Mouse (Mus musculus) cerebellum, adult 2 months (tissue): ENCODE results near the gene Cmah.

Source experiments
- CTCF ChIP-seq: fragments of 200-500 bp; IDR thresholded peaks from 2 replicates; pipeline ENCODE4 v1.5.1; 2011; ENCODE audit warnings: low read depth, mild to moderate bottlenecking, control low read depth, low read length, moderate library complexity, borderline replicate concordance; ENCODE audit not compliant: insufficient read depth
- POLR2A ChIP-seq: fragments of 200-500 bp; IDR thresholded peaks from 2 replicates; pipeline ENCODE4 v1.6.1; 2011; ENCODE audit warnings: low read length, control low read depth, borderline replicate concordance; ENCODE audit not compliant: insufficient read depth

DNA sequence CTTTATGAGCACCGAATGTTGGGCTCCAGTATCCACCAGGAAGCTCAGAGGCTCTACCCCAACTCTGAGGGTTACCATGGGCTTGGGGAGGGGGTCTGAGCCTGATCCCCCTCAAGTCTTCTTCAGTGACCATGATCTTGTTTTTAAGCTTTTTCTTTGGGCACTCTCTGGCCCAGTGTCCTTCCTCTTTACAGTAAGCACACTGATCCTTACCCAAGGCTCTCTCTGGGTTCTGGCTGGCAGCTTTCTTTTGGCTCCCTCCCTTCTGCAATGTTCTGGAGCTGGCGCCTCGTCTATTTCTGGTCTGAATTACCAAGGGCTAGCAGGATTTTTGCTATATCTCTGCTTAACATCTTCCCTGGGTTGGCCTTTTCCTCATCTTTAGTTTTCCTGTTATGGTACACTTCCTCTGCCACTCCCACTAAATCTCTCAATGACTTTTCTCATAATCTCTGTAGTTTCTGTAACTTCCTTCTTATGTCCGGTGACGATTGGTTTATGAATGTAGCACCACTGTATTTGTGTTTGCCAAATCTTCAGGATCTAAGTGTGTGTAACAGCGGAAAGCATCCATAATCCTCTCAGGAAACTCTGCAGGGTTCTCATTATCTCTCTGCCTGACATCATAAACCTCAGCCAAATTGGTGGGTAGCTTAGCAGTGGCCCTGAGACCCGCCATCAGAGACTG, 3.8 kb downstream of the Cmah start:
- TF ChIP-seq POLR2A (no peak), CTCF (no peak)
